Mouse (Mus musculus) erythroblast, embryonic 14.5 days (primary cell): ENCODE results near the gene Shisal1.

ENCODE experiments used
- GATA1 ChIP-seq: IDR thresholded peaks from 2 replicates; pipeline ENCODE4 v1.6.1; 2012; ENCODE audit warnings: low read length, inconsistent platforms, mixed read lengths
- TAL1 ChIP-seq: IDR thresholded peaks from 3 replicates; pipeline ENCODE4 v1.6.1; 2012; ENCODE audit warnings: low read length, inconsistent platforms, mixed read lengths

DNA sequence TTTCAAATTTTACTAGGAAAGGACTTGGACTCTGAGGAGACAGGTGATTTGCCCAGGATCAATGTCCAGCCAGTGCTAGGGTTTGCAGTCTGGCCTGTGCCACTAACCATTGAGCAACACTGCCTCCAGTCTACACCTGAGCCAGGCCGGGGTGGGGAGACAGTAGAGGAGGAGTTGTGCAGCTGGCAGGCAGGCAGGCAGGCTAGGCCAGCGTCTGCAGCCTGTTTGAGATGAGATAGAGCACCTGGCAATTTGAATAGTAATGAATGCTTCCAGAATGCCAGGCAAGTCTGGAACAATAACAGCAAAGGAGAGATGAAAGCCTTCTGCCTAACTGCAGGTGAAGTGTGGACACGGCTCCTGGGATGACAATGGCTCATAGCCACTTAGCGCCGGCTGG, 54.1 kb downstream of the Shisal1 start:
- TF ChIP-seq GATA1: no peak
- TF ChIP-seq TAL1: no peak
